Mouse (Mus musculus) spleen, adult 10 weeks (tissue): ENCODE data around the gene Gm13276. TPM values are rescaled to one million over a fixed set of nuclear protein-coding genes. Genes with fewer than 3 reads are reported as not detected.

Source experiments
- polyA plus RNA-seq: library from polyadenylated mRNA; stranded (reverse); fragments of 350-450 nt; fragmentation: Illumina TruSeq; extraction: RNeasy Lipid Tissue Mini Kit (QIAGEN cat#74804); gene quantifications from one replicate; pipeline ENCODE4 v1.2.3, GENCODE M21; 2015; ENCODE audit warnings: low replicate concordance; ENCODE audit not compliant: insufficient read depth

Gene Gm13276
- polyA plus RNA-seq, 1 experiment from 2014 or later, result not detected

Other genes starting within 250 kb of the Gm13276 start
- gene Ifna15, start 227.5 kb upstream of the Gm13276 start, polyA plus RNA-seq, result not detected
- gene Ifna14, start 213.9 kb upstream of the Gm13276 start, polyA plus RNA-seq, result not detected
- not detected for gene Ifna9, start 193.3 kb upstream of the Gm13276 start, polyA plus RNA-seq
- not detected for gene Ifna12, start 182.3 kb upstream of the Gm13276 start, polyA plus RNA-seq
- gene C87499, start 151.3 kb upstream of the Gm13276 start, polyA plus RNA-seq, result not detected
- not detected for gene Ifna13, start 141.2 kb upstream of the Gm13276 start, polyA plus RNA-seq
- not detected for gene Ifna16, start 108.8 kb upstream of the Gm13276 start, polyA plus RNA-seq
- gene Ifna2, start 101.8 kb upstream of the Gm13276 start, polyA plus RNA-seq, result not detected
- not detected for gene Ifnab, start 94.3 kb upstream of the Gm13276 start, polyA plus RNA-seq
- gene Gm26566, start 63.9 kb upstream of the Gm13276 start, polyA plus RNA-seq, result not detected
- gene Klhl9, start 63.2 kb upstream of the Gm13276 start, polyA plus RNA-seq, result 49.2 TPM
- not detected for gene Gm13271, start 30.8 kb upstream of the Gm13276 start, polyA plus RNA-seq
- gene Gm13283, start 25.6 kb upstream of the Gm13276 start, polyA plus RNA-seq, result not detected
- gene Gm13290, start 11.9 kb upstream of the Gm13276 start, polyA plus RNA-seq, result not detected
- not detected for gene Gm13289, start 8.8 kb upstream of the Gm13276 start, polyA plus RNA-seq
- not detected for gene Gm13272, start 5.9 kb upstream of the Gm13276 start, polyA plus RNA-seq
- not detected for gene Ifnz, start 3.6 kb upstream of the Gm13276 start, polyA plus RNA-seq
- not detected for gene Gm13277, start 2.9 kb downstream of the Gm13276 start, polyA plus RNA-seq
- not detected for gene Gm13278, start 5.8 kb downstream of the Gm13276 start, polyA plus RNA-seq
- gene Gm13275, start 8.8 kb downstream of the Gm13276 start, polyA plus RNA-seq, result not detected
- gene Gm13279, start 11.7 kb downstream of the Gm13276 start, polyA plus RNA-seq, result not detected
- gene Gm13285, start 14.0 kb downstream of the Gm13276 start, polyA plus RNA-seq, result not detected
- not detected for gene Gm13287, start 17.5 kb downstream of the Gm13276 start, polyA plus RNA-seq
- not detected for gene Gm13288, start 19.8 kb downstream of the Gm13276 start, polyA plus RNA-seq
- not detected for gene Ifna7, start 30.5 kb downstream of the Gm13276 start, polyA plus RNA-seq
- gene Ifna11, start 34.2 kb downstream of the Gm13276 start, polyA plus RNA-seq, result not detected
- not detected for gene Ifna6, start 41.7 kb downstream of the Gm13276 start, polyA plus RNA-seq
- gene Ifna5, start 49.8 kb downstream of the Gm13276 start, polyA plus RNA-seq, result not detected
- not detected for gene Ifna4, start 56.2 kb downstream of the Gm13276 start, polyA plus RNA-seq
- gene Ifna1, start 64.4 kb downstream of the Gm13276 start, polyA plus RNA-seq, result not detected
- not detected for gene Ifne, start 94.5 kb downstream of the Gm13276 start, polyA plus RNA-seq